Mouse (Mus musculus) E14TG2a.4 (cell line): ENCODE measurements around the gene Gm614.

Experiments used
- H3K27me3 ChIP-seq: 2 replicates; pipeline ENCODE4 v1.6.1; 2014; ENCODE audit warnings: low read length, control low read depth; ENCODE audit not compliant: insufficient read depth
- H3K36me3 ChIP-seq: 2 replicates; pipeline ENCODE4 v1.6.1; 2014; ENCODE audit warnings: low read length, control low read depth; ENCODE audit not compliant: insufficient read depth
- H3K4me1 ChIP-seq: replicated peaks from 2 replicates; pipeline ENCODE4 v1.6.1; 2014; ENCODE audit warnings: low read depth, low read length, control low read depth
- H3K4me3 ChIP-seq: replicated peaks from 2 replicates; pipeline ENCODE4 v1.5.1; 2014; ENCODE audit warnings: mild to moderate bottlenecking, low read length
- H3K9me3 ChIP-seq: 2 replicates; pipeline ENCODE4 v1.6.1; 2014; ENCODE audit warnings: low read length, control low read depth
- CTCF ChIP-seq: conservative IDR thresholded peaks from 2 replicates; pipeline ENCODE4 v1.5.1; 2014; ENCODE audit warnings: low read length
- NANOG ChIP-seq: IDR thresholded peaks from 2 replicates; pipeline ENCODE4 v1.6.1; 2014; ENCODE audit warnings: borderline replicate concordance, low read length, mixed read lengths
- POU5F1 ChIP-seq: IDR thresholded peaks from 2 replicates; pipeline ENCODE4 v1.6.1; 2014; ENCODE audit warnings: low read length, borderline replicate concordance

The Gm614 gene

DNA sequence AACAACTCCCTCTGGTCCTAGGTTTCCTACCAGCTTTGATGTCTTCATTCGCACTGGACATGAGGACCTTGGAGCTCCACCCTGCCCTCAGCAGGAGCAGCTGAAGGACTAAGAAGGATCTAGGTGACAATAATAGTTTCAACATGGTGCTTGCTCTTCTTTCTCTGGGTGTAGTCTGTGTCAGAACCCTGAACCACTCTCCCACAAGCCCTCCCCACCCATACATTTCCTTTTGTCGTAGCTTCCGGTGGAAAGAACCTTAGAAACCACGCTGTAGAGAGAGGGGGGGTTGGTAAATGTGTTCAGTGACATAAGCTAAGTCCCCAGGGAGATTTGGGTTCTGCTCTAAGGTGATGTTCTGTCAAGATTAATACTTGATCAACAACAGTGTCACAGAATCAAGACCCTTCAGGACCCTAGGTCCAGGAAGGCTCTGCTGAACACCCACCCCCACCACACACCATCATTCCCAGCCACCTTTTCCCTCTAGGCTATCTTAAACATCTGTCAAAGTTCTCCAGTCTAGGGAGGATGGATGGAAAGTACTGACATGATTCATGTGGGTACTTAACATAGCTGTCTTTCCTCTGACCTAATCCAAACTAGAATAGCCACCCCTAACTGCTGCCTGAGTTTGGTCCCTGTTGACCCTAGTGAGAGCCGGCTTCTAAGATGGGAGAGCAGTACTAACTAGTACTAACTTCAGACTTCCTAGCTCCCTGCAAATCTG is 4.4 kb upstream of the Gm614 start, which contains the start of gene Il2rg:
Il2rg (minus strand) TSS at position 231 of the 730 bp plus-strand sequence.
- no peaks in the 10 kb centered on the region for H3K36me3 ChIP-seq
- no peaks in the 10 kb centered on the region for H3K9me3 ChIP-seq
- no peak within 1 kb of the TSS for H3K4me3 ChIP-seq
- H3K4me1 ChIP-seq = peaks cover 29% of the 10 kb centered on the region
- no peaks in the 10 kb centered on the region for H3K27me3 ChIP-seq
- no peak for TF ChIP-seq CTCF
- no peak for TF ChIP-seq POU5F1
- no peak for TF ChIP-seq NANOG

DNA sequence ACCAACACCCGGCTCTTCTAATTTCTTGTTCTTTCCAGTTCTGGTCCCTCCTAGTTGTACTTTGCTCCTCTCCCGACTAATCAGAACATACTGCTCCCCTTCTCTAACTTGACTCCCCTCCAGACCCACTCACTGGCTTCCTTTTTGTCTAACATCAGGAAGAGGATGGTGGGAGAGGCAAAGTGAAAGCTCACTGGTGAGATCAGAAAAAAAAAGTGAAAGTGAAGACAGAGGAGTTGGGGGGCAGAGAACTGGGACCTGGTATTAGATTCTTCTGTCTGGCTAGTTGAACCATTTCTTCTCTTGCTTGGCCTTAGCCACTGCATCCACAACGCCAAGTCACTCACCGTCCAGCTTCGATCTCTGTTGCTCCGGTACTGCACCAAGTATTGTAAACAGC is 2.8 kb upstream of the Gm614 start:
- no peaks in the 10 kb centered on the region for H3K36me3 ChIP-seq
- no peaks in the 10 kb centered on the region for H3K27me3 ChIP-seq
- H3K9me3 ChIP-seq = no peaks in the 10 kb centered on the region
- TF ChIP-seq CTCF (no peak), POU5F1 (no peak), NANOG (no peak)
- H3K4me3 ChIP-seq = no peak overlapping the region
- peaks cover 29% of the 10 kb centered on the region for H3K4me1 ChIP-seq

DNA sequence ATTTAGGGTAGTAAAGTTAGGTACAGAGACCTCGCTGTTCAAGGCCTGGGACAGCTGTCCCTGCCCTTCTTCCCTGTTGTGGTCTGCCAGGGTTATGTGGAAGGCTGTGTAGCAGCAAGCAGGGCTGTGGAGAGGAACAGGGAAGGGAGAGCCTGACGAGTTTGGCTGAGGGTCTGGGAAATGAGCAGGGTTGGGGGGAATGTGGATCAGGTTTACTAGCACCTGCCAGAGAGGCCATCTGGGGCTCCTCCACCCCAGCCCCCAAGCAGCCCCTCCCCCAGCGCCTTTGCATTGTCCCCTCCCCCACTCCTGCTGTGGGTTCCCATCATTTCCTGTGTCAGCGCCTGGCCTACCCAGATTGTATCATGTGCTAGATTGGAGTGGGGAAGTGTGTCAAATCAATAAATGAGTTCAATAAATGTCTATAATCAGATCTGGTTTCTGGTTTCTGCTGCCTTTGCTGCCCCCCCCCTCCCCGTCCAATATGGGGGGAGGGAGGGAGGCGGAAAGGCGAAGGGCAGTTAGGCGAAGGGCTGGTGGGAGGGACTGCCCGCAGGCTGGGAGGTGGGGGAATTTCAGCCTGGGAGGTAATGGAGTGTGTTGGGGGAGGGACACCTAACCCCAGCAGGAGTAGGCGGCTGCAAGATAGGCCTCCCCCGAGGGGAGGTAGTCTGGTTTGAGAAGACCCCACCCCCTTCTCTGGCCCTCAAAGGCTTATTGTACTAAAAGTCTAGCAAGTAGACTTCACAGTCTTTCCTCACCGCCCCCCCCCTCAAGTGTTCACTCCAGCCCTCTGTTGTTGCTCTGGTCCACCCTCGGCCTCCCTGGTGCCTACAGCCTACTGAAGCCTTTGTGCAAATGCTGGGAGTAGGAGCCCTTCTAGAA is 3.1 kb downstream of the Gm614 start:
- Histone ChIP-seq H3K36me3 (peaks cover 14% of the 10 kb centered on the region), H3K4me1 (peaks cover 58% of the 10 kb centered on the region), H3K4me3 (peak overlapping the region; percentile 23; the same call in 1 of the 2 replicates), H3K9me3 (no peaks in the 10 kb centered on the region), H3K27me3 (peaks cover 3% of the 10 kb centered on the region; the same call in 1 of the 2 replicates)
- no peak for TF ChIP-seq POU5F1

GRCm38 (mm10) chrX:101256603-101257002 is 7.2 kb downstream of the Gm614 start:
- Histone ChIP-seq H3K4me1 (peaks cover 52% of the 10 kb centered on the region), H3K27me3 (peaks cover 3% of the 10 kb centered on the region; the same call in 1 of the 2 replicates), H3K4me3 (peak overlapping the region; percentile 83), H3K36me3 (peaks cover 14% of the 10 kb centered on the region), H3K9me3 (no peaks in the 10 kb centered on the region)
- TF ChIP-seq NANOG = no peak
- TF ChIP-seq CTCF = no peak; the same call in 1 of the 2 replicates
- no peak for TF ChIP-seq POU5F1

DNA sequence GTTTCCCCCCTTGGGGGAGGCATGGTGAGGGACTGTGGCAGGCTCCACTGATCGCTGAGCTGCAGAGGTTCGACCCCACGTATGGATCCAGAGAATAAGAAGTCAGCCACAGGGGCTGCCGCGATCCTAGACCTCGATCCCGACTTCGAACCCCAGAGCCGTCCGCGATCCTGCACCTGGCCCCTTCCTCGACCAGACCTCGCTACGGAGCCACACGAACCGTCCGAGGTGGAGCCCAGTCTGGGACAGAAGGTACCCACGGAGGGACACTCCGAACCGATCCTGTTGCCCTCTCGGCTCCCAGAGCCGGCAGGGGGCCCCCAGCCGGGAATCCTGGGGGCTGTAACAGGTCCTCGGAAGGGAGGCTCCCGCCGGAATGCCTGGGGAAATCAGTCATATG is 9.1 kb downstream of the Gm614 start:
- H3K9me3 ChIP-seq = no peaks in the 10 kb centered on the region
- peaks cover 43% of the 10 kb centered on the region for H3K4me1 ChIP-seq
- TF ChIP-seq NANOG (no peak), CTCF (no peak), POU5F1 (no peak)

GRCm38 (mm10) chrX:101253952-101254729 is 9.7 kb downstream of the Gm614 start, which contains the start of gene Foxo4:
TSS of gene Foxo4 (plus strand) at chrX:101254528.
- TF ChIP-seq NANOG (no peak), POU5F1 (no peak), CTCF (no peak)
- H3K9me3 ChIP-seq = no peaks in the 10 kb centered on the region
- peaks cover 12% of the 10 kb centered on the region for H3K36me3 ChIP-seq
- H3K27me3 ChIP-seq = peaks cover 3% of the 10 kb centered on the region; the same call in 1 of the 2 replicates
- peak within 1 kb of the TSS; percentile 83 for H3K4me3 ChIP-seq
- peaks cover 37% of the 10 kb centered on the region for H3K4me1 ChIP-seq

More for the DNA sequence above, 9.1 kb downstream of the Gm614 start:
- H3K4me3 ChIP-seq = peak overlapping the region; percentile 83
- peaks cover 3% of the 10 kb centered on the region; the same call in 1 of the 2 replicates for H3K27me3 ChIP-seq
- peaks cover 14% of the 10 kb centered on the region for H3K36me3 ChIP-seq

DNA sequence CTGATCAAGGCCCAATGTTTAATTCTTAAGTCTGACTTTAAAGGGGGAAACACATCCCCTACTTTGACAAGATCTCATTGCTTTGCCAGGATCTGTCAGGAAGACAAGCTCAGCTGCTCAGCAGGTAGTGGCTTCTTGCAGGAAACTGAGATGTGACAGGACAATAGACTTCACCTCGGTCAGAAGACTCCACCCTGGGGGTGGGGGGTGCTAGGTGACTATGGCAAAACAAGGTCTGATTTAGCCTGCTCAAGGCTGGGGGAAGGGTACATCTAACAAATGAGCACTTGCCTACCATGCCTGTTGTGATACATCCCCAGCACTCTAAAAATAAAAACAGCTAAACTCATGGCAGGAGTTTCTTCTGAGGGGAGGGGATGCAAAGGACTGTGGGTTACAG is 18.8 kb downstream of the Gm614 start:
- Histone ChIP-seq H3K4me1 (peaks cover 17% of the 10 kb centered on the region), H3K9me3 (no peaks in the 10 kb centered on the region), H3K36me3 (no peaks in the 10 kb centered on the region), H3K27me3 (no peaks in the 10 kb centered on the region), H3K4me3 (no peak overlapping the region)
- TF ChIP-seq CTCF (no peak), POU5F1 (no peak), NANOG (no peak)

- Histone ChIP-seq H3K4me1 (peaks cover 15% of the 10 kb centered on the region), H3K9me3 (no peaks in the 10 kb centered on the region), H3K4me3 (peak overlapping the region; percentile 64), H3K27me3 (no peaks in the 10 kb centered on the region), H3K36me3 (peaks cover 10% of the 10 kb centered on the region)
- no peak for TF ChIP-seq NANOG
- no peak for TF ChIP-seq CTCF
- TF ChIP-seq POU5F1 = no peak
Measured at GRCm38 (mm10) chrX:101222796-101223162, 41.0 kb downstream of the Gm614 start.
